Mouse (Mus musculus) cortical plate, adult 2 months (tissue): ENCODE results near the gene Lmntd2.

ENCODE experiments used
- CTCF ChIP-seq: fragments of 200-500 bp; IDR thresholded peaks from 2 replicates; pipeline ENCODE4 v1.5.1; 2011; ENCODE audit warnings: mild to moderate bottlenecking, control low read depth, low read length; ENCODE audit not compliant: insufficient read depth; ENCODE audit errors: extremely low read depth
- POLR2A ChIP-seq: fragments of 200-500 bp; IDR thresholded peaks from 2 replicates; pipeline ENCODE4 v1.6.1; 2011; ENCODE audit warnings: mild to moderate bottlenecking, low read length, control low read depth; ENCODE audit not compliant: insufficient read depth; ENCODE audit errors: extremely low read depth

- TF ChIP-seq CTCF = no peak
- no peak for TF ChIP-seq POLR2A
Observed at GRCm38 (mm10) chr7:141169300-141169699, 44.6 kb downstream of the Lmntd2 start.
